Mouse (Mus musculus) spleen, adult 2 months (tissue): ENCODE measurements around the gene Mgrn1. TPM values are rescaled to one million over a fixed set of nuclear protein-coding genes. Genes with fewer than 3 reads are reported as not detected.

Source experiments
- DNase-seq, 2 experiments: peaks; one replicate each; pipeline versions ENCODE4 v3.0.0 to v3.0.0-alpha.2; 2012 to 2021; ENCODE audit warnings: low spot score in 2 of 2, low read depth in 1 of 2
- H3K27ac ChIP-seq: fragments of 200-500 bp; 2 replicates; pipeline ENCODE4 v1.5.1; 2012; ENCODE audit warnings: low read length, inconsistent platforms; ENCODE audit not compliant: insufficient read depth
- H3K27me3 ChIP-seq: fragments of 200-500 bp; 2 replicates; pipeline ENCODE4 v1.6.1; 2012; ENCODE audit warnings: mild to moderate bottlenecking, moderate library complexity, low read length, inconsistent platforms; ENCODE audit not compliant: control insufficient read depth, insufficient read depth
- H3K36me3 ChIP-seq: fragments of 200-500 bp; 2 replicates; pipeline ENCODE4 v1.6.1; 2012; ENCODE audit warnings: mild to moderate bottlenecking, low read length, inconsistent platforms; ENCODE audit not compliant: control insufficient read depth, insufficient read depth
- H3K4me1 ChIP-seq: fragments of 200-500 bp; 2 replicates; pipeline ENCODE4 v1.6.1; 2011; ENCODE audit warnings: inconsistent platforms; ENCODE audit not compliant: control insufficient read depth, insufficient read depth, insufficient read length
- H3K4me3 ChIP-seq: fragments of 200-500 bp; 2 replicates; pipeline ENCODE4 v1.5.1; 2011; ENCODE audit warnings: mild to moderate bottlenecking, inconsistent platforms; ENCODE audit not compliant: insufficient read depth, insufficient read length; ENCODE audit errors: extremely low read depth
- CTCF ChIP-seq: fragments of 200-500 bp; IDR thresholded peaks from 2 replicates; pipeline ENCODE4 v1.5.1; 2011; ENCODE audit warnings: mild to moderate bottlenecking, inconsistent platforms; ENCODE audit not compliant: insufficient read depth, insufficient read length, insufficient replicate concordance; ENCODE audit errors: extremely low read depth
- POLR2A ChIP-seq: fragments of 200-500 bp; IDR thresholded peaks from 2 replicates; pipeline ENCODE4 v1.6.1; 2011; ENCODE audit warnings: low read depth, low read length, inconsistent platforms
- WGBS: fragments of 180-500 bp; shearing (Covaris S2); methylation state at CpG from one replicate; pipeline ENCODE4 v1.1.7; 2018; 5-methylcytosine and 5-hydroxymethylcytosine counted together
- polyA plus RNA-seq: library from polyadenylated mRNA; depleted of rRNA; stranded (reverse); fragments of >200 nt; gene quantifications from 2 replicates; pipeline ENCODE4 v1.2.3, GENCODE M21; 2012

Gene Mgrn1
- polyA plus RNA-seq, 1 experiment = 103 TPM

- Histone ChIP-seq H3K27me3 (no peaks in the 10 kb centered on the region), H3K4me1 (peaks cover 20% of the 10 kb centered on the region), H3K36me3 (no peaks in the 10 kb centered on the region), H3K27ac (no peak overlapping the region), H3K4me3 (no peak overlapping the region)
- 86% methylated on average over 2 of the region's 2 CpGs for WGBS
- DNase-seq = no peak
- no peak for TF ChIP-seq POLR2A
- TF ChIP-seq CTCF = no peak
Measured at GRCm38 (mm10) chr16:4899711-4900110, 13.7 kb downstream of the Mgrn1 start.

- DNase-seq = no peak
- no peak for TF ChIP-seq POLR2A
- no peak for TF ChIP-seq CTCF
- Histone ChIP-seq H3K27ac (no peak overlapping the region), H3K36me3 (no peaks in the 10 kb centered on the region), H3K4me3 (no peak overlapping the region), H3K4me1 (peaks cover 19% of the 10 kb centered on the region), H3K27me3 (no peaks in the 10 kb centered on the region)
- WGBS = 90% methylated on average over 7 of the region's 7 CpGs
Measured at GRCm38 (mm10) chr16:4901167-4901566, 15.1 kb downstream of the Mgrn1 start.

GRCm38 (mm10) chr16:4902390-4902789, 16.3 kb downstream of the Mgrn1 start:
- no peak for DNase-seq
- no peak overlapping the region for H3K4me3 ChIP-seq
- no peak for TF ChIP-seq CTCF
- TF ChIP-seq POLR2A = no peak
- no peak overlapping the region for H3K27ac ChIP-seq
- H3K4me1 ChIP-seq = peaks cover 9% of the 10 kb centered on the region
- no peaks in the 10 kb centered on the region for H3K36me3 ChIP-seq
- WGBS = 79% methylated on average over 2 of the region's 2 CpGs
- H3K27me3 ChIP-seq = no peaks in the 10 kb centered on the region

GRCm38 (mm10) chr16:4903491-4904102, 17.5 kb downstream of the Mgrn1 start:
- 86% methylated on average over 6 of the region's 6 CpGs for WGBS
- no peak for TF ChIP-seq POLR2A
- TF ChIP-seq CTCF = no peak
- no peak overlapping the region for H3K4me3 ChIP-seq
- no peaks in the 10 kb centered on the region for H3K36me3 ChIP-seq
- no peak overlapping the region for H3K27ac ChIP-seq
- no peak for DNase-seq
- H3K27me3 ChIP-seq = no peaks in the 10 kb centered on the region
- H3K4me1 ChIP-seq = peaks cover 10% of the 10 kb centered on the region; the same call in 1 of the 2 replicates

GRCm38 (mm10) chr16:4904878-4905277, 18.8 kb downstream of the Mgrn1 start:
- DNase-seq = no peak
- Histone ChIP-seq H3K36me3 (peaks cover 1% of the 10 kb centered on the region; the same call in 1 of the 2 replicates), H3K27ac (no peak overlapping the region), H3K4me1 (peaks cover 8% of the 10 kb centered on the region; the same call in 1 of the 2 replicates), H3K4me3 (no peak overlapping the region), H3K27me3 (no peaks in the 10 kb centered on the region)
- 92% methylated on average over 3 of the region's 3 CpGs for WGBS
- TF ChIP-seq CTCF (no peak), POLR2A (no peak)

DNA sequence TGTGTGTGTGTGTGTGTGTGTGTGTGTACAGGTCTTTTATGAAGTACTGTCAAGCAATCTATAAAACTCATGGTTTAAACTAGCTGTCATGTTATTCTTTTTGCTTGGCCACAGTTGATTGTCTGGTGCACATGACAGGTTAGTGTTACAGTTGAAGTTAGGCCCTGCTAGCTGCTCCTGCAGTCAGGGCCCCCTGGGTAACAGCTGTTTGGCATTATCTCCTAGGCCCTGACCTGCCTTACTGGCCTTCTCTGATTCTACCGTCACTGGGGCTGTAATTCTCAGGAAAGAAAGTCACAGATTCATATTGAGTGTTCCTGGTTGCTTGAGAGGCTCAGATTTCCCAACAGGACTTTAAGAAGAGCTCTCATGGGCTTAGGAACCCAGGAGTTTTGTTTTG, 19.5 kb downstream of the Mgrn1 start:
- peaks cover 8% of the 10 kb centered on the region; the same call in 1 of the 2 replicates for H3K4me1 ChIP-seq

GRCm38 (mm10) chr16:4906559-4906958, 20.5 kb downstream of the Mgrn1 start:
- peaks cover 11% of the 10 kb centered on the region for H3K36me3 ChIP-seq
- DNase-seq = no peak
- no peak for TF ChIP-seq CTCF
- no peak for TF ChIP-seq POLR2A
- no peaks in the 10 kb centered on the region for H3K27me3 ChIP-seq
- no peak overlapping the region for H3K4me3 ChIP-seq
- H3K27ac ChIP-seq = no peak overlapping the region
- peaks cover 8% of the 10 kb centered on the region; the same call in 1 of the 2 replicates for H3K4me1 ChIP-seq

More for the DNA sequence above, 19.5 kb downstream of the Mgrn1 start:
- Histone ChIP-seq H3K36me3 (peaks cover 3% of the 10 kb centered on the region; the same call in 1 of the 2 replicates), H3K27me3 (no peaks in the 10 kb centered on the region), H3K4me3 (no peak overlapping the region), H3K27ac (no peak overlapping the region)
- TF ChIP-seq POLR2A = no peak
- no peak for TF ChIP-seq CTCF
- DNase-seq = no peak
- WGBS = 82% methylated on average over 1 of the region's 1 CpGs
